Mouse (Mus musculus) megakaryocyte, adult 5-6 weeks (primary cell): ENCODE measurements around the gene Amh. TPM values are rescaled to one million over a fixed set of nuclear protein-coding genes. Genes with fewer than 3 reads are reported as not detected.

Source experiments
- ATAC-seq: 2 replicates; pipeline ENCODE4 v1.8.0; 2016; ENCODE audit warnings: mild to moderate bottlenecking, inconsistent platforms; ENCODE audit not compliant: poor library complexity, severe bottlenecking
- total RNA-seq, 2 experiments: library from RNA; stranded (forward) in 1 of 2; stranded (reverse) in 1 of 2; fragments of 153-499, 151-499 nt in 1 of 2; fragments of 221-1000, 200-1000 nt in 1 of 2; gene quantifications; 2 replicates each; pipeline versions ENCODE4 v1.2.3 to v1.2.4; 2015 to 2017

Amh gene
- total RNA-seq (2015) (not detected in 2 replicates), total RNA-seq (2017) (not detected in 2 replicates)

DNA sequence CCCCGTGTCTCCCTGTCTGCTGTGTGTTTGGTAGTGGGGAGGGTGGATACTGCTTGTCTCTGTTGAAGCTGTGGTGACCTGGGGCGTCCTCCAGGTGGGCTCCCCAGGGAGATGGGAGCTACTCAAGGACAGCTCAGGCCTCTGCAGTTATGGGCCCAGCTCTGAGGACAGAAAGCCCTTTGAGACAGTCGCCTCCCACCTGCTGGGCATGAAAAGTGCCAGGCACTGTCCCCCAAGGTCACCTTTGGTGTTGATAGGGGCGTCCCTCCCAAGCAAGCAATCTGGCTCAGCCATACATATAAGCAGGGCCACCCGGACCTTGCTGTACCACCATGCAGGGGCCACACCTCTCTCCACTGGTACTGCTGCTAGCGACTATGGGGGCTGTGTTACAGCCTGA, at the start of gene Amh:
Gene Amh, plus strand, starts transcription at position 328 of the 400 bp plus-strand sequence.
- no peak for ATAC-seq

DNA sequence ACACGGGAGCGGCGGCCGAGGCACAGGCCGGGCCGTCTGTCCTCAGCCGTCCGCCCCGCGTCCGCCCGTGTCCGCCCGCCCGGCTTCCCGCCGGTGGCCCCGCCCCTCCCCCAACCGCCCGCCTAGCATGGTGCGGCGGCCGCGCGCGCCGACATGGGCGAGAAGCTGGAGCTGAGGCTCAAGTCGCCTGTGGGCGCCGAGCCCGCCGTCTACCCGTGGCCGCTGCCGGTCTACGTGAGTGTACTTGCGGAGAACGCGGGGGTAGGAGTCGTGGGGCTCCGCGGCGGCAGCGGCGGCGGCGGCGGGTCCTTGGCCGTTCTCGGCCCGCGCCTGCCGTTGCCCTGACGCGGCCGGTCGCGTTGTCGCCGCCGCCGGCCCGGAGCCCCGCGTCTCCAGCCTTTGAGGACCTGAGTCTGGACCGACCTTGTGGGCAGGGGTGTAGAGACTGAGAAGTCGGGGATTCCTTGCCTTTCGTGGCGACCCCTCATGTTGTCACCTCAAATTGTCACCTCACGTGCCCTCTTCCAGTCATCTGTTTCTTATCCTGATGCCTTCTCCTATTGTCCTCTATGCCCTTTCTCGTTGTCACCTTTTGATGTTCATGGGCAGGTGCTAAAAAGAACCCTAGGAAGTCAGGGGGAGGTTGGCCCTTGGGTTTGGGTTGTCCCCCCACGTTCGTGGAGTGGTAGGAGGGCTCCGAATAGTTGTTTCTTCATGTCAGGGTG, 49.6 kb upstream of the Amh start:
- no peak for ATAC-seq

DNA sequence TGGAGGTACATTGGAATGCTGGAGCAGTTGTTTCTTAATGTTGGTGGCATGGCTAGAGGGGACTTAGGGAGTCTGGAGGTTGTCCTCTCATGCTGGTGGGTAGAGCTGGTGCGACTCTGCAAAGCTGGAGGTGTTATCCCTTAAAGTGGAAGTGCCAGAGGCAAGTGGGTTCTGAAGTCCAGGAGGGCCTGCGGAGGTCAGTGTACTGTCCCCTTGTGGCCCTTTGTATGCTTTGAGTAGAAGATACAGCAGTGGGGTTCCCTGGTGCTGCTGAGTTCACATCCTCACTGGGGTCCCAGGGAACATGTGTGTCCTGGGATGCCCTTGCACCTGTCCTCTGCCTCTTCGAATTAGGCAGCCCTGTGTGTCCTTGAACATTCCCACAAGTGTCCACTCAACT, 48.9 kb upstream of the Amh start:
- ATAC-seq, result no peak

DNA sequence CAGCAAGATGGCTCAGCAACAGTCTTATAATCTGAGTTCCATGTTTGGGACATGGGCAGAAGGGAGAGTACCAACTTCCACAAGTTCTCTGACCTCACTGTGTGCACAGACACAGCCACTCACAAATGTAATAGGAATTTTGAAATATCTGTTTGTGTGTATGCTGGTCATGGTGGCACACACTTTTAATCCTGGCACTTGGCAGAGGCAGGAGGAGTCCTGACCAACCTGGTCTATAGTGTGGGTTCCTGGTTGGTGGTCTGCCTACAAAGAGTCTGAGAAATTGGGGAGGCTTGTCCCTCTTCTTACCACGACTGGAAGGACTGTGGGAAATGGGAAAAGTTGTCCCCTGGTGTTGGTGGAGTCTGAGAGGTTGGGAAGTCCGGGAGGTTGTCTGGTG, 48.5 kb upstream of the Amh start:
- no peak for ATAC-seq

DNA sequence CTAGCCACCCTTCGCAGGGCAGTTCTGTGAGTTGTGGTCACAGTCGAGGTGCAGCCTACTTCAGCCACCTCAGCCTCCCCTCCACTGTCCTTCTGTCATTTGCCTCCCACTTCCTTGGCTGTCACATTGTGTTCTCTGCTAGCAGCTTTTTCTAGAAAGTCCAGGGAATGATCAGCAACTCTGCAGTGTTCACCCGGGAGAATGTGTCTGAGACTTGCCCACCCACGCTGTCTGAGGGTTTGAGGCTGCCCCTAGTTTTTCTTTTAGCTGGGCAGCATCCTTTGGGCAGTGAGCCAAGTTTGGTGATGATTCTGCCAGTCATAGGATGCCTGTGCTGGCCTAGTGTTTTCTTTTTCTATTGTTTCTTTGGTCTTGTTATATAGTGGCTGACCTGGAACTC, 48.1 kb upstream of the Amh start:
- ATAC-seq, result no peak

DNA sequence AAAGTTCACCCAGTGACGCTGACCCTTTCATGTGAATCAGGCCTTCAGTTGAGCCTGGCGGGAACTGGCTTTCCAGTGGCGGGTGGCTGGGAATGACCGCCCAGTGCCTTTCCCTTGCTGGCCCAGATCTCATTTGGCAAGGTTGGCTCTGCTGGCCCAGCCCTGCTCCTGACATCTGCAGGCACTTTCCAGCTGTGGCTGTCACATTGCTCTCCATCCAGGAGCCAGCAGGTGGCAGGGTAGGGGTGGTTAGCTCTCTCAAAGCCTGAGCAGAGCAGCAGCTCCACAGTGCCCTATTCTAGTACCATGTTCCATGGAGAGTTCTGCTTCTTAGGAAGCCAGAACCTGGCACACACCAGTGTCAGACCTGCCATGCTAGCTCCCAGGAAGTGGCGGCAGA, 47.3 kb upstream of the Amh start:
- peak; percentile 39 for ATAC-seq

DNA sequence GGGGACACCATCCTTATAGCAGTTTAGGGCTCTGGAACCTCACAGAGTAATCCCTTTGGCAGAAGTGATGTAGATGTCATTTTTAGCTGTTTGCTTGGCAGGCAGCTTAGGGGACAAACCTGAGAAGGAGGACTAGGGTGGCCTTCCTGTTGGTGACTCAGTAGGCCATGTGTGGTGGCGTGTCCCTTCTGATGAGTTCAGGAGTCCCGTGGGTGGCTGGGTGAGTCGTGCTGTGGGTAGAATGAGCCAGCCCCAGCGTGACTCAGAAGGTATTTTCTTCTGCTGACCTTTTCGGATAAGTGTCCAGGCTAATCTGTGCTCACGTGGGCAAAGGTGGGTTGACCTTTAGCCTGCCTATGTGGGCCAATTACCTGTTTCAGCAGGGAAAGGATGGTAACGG, 46.4 kb upstream of the Amh start:
- no peak for ATAC-seq

DNA sequence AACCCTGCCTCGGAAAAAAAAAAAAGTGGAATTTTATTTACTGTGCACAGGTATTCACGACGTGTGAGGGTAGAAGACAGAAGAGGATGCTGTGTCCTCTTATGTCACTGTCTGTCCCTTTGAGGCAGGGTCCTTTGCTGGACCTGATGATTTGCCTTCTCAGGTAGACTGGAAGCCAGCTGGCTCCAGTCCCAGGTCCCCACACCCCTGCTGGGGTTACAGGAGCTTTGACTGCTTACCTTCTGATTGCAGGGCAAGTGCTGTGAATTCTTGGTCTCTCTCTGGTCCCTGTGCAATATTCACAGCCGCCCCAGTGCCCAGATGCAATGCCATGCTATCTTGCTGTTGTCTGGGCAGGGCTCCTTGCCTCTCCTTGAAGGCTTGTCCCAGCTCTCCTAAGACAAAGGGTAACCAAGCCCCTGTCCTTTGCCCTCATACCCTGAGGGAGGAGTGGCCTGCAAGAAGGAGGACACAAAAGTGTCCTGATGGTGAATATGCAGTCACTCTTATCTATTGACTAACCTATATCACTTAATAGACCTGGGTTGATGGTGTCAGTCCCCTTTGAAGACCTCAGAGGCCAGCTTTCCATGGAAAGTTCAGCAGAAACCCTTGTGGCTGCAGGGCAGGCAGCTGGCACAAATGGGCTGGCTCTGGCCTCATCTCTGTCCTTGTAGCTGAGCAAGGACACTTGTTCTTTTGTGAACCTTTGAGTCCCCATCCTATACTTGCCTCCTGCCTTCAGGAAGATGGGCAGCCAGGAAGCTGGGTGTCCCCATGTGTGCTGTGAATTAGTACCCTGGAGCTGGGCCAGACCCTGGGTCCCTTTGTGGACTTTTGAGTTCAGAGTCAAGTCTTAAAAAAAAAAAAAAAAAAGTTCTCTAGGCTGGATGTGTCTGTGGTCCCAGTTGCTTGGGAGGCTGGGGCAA, 44.2 kb upstream of the Amh start:
- no peak for ATAC-seq

DNA sequence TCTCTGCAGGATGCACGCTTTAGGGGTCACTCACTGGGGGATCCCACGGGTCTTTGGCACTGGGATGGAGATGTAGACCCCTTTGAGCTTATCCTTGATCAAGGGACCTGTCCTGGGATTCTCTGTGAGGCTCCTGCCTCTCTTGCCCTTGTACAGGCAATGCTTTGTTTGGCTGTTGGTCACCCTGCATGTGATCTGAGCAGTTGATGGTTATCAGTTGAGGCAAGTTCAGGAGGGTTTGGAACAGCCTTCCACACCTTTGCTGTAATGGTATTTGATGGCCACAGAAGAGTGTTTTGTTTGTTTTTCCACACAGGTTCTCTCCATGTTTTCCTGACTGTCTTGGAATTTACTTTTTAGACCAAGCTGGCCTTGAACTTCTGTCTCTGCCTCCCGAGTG, 43.2 kb upstream of the Amh start:
- no peak for ATAC-seq

DNA sequence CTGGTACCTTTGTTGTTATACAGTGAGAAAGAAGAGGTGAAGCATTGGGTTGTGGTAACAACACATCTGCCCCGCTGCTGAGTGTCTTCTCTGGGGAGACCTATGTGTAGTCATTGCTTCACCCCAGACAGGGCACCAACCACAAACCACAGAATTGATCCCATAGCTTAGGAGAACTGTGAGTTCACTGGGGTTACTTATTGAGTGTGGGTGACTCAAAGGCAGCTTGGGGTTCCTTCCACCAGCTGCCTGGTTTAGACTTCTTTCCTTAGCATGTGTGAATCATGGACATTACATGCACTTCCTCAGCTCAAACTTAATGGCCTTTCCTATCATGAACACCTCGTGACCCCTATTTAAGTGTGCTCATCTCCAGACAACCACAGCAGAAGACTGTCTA, 41.5 kb upstream of the Amh start:
- peak; percentile 82 for ATAC-seq

DNA sequence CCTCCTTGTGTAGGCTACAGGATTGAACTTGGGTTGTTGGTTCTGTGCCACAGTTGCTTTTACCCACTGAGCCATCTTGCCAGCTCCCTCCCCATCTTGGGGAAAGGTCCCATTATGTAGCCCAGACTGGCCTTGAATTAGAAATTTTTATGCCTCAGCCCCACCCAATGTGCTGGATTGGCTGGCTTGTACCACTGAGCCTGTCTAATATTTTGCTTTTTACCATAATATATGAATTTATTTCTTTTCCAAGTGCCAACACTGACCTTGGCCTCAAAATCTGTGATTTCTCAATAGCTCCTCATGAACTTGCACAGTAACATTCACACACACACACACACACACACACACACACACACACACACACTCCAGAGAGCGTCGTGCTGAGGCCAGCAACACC, 39.3 kb upstream of the Amh start:
- ATAC-seq, result no peak

DNA sequence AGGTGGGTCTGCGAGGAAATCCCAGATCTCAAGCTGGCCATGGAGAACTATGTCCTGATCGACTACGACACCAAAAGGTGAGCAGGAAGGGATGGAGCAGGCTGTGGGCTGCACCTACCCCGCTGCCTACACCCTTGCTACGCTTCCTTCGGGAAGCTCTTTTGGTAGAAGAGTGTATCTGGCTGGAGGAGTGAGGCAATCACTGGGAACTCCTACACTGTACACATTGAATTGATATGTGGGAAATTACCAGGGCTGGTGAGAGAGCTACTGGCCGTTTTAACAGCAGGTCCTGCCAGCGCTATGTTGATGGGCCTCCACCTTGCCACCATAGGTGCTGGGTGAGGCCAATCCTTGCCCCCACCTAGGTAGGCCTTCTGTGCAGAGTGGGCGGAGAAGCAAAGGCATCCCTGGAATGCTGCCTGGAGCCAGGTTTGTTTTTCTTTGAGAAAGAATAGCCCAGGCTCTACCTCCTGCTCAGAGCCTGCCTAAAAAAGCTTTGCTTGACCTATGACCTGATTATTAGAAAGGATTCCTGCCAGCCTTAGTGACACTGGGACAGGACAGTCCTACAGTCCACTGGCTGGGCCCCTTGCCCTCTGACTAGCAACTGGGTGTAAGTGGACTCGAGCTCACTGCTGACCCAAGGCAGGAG, 38.8 kb upstream of the Amh start:
- no peak for ATAC-seq

DNA sequence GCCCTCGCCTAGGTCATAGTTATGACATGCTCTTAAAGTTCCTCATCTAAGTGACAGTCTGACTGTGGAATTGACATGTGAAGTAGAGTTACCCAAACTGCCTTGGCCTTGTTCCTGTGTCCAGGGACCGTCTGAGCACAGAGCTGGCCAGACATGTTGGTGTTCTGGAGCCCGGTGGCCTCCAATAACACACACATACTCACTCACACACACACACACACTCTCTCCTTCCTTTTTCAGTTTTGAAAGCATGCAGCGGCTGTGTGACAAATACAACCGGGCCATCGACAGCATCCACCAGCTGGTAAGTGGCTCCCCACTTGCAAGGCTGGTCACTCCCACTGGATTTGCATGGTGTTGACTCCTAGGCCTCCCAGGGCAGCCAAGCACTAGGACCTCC, 36.7 kb upstream of the Amh start:
- no peak for ATAC-seq

DNA sequence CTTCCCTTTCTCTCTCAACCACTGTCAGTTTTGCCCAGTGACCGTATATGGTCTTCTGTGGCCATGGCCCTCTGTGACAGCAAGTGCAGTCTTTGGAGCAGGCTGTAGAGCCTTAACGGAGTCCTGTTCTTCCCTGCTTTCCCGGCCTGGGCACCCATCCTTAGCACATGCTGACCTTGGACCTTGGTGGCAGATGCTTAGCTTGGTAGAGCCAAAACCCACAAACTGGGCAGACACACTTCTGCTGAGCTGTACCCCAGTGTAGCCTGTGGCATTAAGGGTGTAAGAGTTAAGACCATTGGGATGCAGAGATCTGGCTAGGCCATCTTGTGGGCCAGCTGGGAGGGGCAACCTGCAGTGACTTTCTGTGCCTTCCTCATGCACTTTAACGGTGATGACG, 31.2 kb upstream of the Amh start:
- ATAC-seq, result no peak

DNA sequence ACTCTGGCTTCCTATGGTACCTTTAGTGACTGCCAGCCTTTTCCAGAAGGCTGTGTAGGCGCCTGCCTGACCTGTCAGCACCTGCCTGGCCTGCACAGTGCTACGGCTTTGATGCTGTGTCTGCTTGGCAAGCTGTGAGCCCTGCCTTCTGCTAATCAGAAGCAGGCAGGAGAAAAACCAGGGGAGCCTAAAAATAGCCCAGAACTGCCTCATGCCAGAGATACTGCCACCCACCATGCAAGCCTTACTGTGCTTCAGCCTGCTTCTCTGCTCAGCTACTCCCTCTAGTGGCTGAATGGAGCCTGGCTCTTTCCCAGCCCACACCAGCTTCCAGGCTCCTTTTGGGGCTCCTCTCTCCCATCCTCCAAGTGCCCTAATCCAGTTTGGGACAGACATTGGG, 30.5 kb upstream of the Amh start:
- ATAC-seq, result peak; percentile 88

DNA sequence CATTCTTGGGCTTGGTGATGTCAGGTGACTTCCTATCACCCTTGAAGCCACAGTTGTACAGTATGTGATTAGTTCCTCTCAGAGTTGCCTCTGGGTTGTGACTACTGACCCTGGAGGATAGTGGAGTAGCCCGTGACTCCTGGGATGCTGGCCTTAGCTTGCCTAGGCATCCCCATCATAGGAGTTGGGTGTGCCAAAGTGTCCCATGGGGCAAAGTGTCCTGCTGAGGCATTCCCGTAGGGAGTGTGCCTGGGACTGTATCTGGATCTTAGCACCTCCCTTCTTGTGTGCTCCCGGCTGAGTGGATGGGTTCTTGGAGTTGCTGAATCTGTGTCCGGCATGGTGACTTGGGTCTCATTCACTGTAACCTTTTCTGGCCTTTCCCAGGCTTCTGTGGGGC, 30.1 kb upstream of the Amh start:
- ATAC-seq, result no peak

DNA sequence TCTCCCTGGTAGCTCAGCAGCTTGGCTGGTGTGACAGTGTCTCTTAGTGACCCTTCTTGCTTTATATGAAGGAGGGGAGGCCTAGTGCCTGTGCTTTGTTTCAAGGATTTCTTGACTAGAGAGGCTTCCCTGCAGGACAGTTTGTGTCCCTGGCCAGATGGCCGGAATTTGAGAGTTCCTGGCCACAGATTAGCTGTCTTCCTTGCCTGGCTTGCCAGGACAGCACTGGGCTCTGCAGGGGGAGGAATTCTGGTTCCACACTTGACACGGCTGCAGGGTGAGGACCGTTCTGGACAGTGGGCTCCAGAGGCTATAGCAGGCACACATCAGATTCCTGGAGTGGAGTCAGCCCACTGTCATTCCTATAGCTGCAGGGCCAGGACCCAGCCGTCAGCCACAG, 29.3 kb upstream of the Amh start:
- ATAC-seq, result no peak

DNA sequence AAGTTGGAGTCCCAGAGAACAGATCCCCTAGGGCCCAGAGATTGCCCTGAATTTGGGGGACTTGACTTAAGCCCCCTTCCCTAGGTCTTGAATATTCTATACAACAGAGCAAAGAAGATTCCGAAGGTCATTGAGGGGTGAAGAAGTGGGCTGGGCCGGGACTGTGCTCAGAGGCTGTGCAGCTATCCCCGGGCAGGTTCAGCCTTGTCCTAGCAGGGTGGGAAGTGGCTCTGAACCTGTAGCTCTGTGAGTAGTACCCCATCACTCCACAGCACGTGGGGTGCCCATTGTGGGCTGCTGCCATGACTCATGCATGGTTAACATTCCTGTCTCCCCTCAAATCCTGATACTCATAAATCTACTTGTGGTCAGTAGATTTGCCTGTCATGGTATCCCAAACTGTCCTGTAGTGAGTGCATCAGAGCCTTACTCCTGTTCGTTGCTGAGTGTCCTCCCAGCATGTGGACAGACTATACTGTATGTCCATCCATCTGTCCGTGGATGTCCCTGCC, 28.6 kb upstream of the Amh start:
- ATAC-seq, result no peak

DNA sequence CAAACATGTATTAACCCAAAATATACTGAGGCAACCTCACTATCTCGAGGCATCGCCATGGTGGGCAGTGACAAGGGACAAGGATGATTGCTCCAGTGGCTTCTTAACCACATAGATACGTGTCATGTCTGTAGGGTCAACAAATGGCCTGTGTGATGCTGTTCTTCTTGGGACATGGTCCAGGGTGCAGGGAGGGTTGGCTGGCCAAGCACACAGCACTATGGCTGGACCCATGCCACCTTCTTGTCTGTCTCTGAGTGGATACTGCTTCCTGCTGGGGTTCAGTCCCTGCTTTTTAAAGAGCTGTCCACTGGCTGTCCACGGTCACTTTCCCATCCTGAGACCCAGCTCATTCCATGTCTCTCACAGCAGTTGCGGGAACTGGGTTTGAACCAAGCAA, 27.9 kb upstream of the Amh start:
- ATAC-seq, result no peak

DNA sequence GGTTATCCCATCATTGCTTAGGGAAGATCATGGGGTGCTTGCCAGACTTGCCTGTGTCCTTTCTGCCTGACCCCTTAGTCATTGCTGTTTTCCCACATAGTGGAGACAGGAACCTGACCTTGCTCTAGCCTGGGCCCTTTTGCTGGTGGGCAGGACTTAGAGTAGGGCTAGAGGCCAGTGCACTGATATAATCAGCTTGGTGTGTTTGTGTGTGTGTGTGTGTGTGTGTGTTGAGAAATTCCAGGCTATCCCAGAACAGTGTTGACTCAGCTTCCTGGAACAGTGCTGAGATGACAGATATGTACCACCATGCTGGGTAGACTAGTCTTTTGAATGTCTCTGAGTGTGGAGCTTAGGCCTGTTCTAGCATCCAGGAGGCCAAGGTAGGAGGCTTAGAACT, 25.5 kb upstream of the Amh start:
- ATAC-seq, result no peak

DNA sequence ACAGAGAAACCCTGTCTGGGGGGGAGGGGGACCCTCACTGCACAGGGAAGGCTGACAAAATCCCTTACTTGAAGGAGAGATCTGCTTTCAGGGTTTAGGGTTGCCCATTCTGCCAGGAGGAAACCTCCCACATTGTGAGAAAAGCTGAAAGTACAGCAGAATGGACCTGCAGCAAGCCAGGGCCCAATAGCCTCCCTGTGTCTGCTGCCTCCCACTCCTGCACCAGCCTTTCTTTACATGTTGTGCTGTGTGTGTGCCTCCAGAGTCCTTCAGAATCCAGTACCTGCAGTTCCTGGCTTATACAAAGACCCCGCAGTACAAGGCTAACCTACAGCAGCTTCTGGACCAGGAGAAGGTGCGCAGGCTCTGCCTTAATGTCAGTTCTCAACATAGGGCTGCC, 20.7 kb upstream of the Amh start:
- ATAC-seq, result no peak

DNA sequence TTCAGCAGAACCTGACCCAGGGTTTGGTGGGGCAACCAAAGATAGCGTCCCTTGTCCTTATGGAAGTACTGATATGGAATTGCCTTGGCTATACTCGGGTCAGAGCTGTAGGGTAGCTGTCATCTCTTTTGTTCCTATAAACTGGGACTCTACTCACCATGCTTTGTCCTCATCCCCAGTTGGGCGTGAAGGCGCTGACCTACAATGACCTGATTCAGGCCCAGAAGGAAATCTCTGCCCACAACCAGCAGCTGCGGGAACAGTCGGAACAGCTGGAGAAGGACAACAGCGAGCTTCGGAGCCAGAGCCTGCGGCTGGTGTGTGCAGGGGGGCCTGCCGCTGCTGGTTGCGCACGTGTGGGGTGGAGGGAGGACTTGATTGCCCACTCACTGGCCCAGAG, 20.2 kb upstream of the Amh start:
- no peak for ATAC-seq
